Mouse (Mus musculus) heart, postnatal 36 days (tissue): ENCODE data around the gene B430218F22Rik. TPM values are rescaled to one million over a fixed set of nuclear protein-coding genes. Genes with fewer than 3 reads are reported as not detected.
"Not testable (repeated sequence)": the region's sequence is repeated elsewhere in the genome, so short reads cannot be mapped to it uniquely, and the experiment has no call there.

Source experiments
- DNase-seq, 2 experiments: peaks; one replicate each; pipeline ENCODE4 v3.0.0; 2021 to 2022
- intact Hi-C: fragments of 180-260 bp; cut with DNase I; formaldehyde crosslinking; loops from one replicate; pipeline ENCODE4 v1.15.1; 2025
- total RNA-seq, 2 experiments: library from RNA; stranded (reverse); gene quantifications; 2 replicates each; pipeline ENCODE4 v1.2.3; 2021

The B430218F22Rik gene
- total RNA-seq = under 1 TPM in 1 of 2 experiments, not detected in 1; 0.30 TPM

GRCm38 (mm10) chr13:118386511-118387447, at the start of gene B430218F22Rik, which contains the start of gene Mrps30:
B430218F22Rik (plus strand) TSS chr13:118386630.
Mrps30 (minus strand) TSS chr13:118387252.
- DNase-seq = peak; percentile 94 to 97
- intact Hi-C loops = no loop called here

GRCm38 (mm10) chr13:118350257-118350656, 36.2 kb upstream of the B430218F22Rik start:
- intact Hi-C loops = loop anchor here (2.0 to 10.0 kb wide), 2 partner anchors 747 to 1015 kb away; partner anchors contain the start of gene Hcn1
- no peak for DNase-seq

- DNase-seq = no peak
- intact Hi-C loops = loop anchor here (2.0 to 10.0 kb wide), 2 partner anchors 748 to 1016 kb away; partner anchors contain the start of gene Hcn1
Observed at GRCm38 (mm10) chr13:118350870-118351269, 35.6 kb upstream of the B430218F22Rik start.

DNA sequence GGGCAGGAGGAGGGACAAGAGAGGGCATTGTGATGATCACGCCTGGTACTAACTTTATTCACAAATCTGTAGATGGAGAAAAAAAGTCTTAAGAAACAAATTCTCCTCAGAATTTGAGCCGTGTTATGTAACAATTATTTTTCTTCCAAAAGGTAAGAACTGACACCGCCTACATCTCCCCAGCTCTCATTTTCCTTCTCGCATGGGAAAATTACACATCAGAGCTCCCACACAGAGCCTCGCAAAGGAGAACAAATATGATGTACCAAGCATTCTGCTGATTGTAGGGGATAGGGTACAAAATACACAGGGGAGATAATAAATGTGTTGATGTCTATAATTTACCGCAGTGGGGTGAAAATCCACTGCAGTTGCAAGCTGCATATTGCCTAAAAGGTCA, 23.1 kb upstream of the B430218F22Rik start:
- DNase-seq = no peak
- intact Hi-C loops = no loop called here

GRCm38 (mm10) chr13:118365774-118366173, 20.7 kb upstream of the B430218F22Rik start:
- no peak for DNase-seq
- intact Hi-C loops = no loop called here

DNA sequence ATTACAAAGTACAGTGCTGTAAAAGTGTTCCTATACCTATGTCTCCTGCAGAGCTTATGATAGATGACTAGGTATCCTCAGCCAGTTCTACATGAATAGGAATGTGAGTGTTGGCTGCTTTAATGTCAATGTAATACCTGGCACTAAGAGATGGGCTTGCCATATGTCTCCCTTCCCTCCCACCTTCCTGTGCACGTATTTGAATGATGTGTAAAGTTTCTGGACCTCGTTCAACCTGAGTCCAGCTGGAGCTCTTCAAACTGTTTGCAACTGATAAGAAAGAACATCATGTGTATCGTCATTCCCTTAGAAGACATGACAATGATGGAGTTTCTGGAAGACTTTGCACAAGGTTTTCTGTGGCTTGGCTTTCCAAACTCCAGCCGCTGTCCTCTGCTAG, 13.6 kb upstream of the B430218F22Rik start:
- no peak for DNase-seq
- intact Hi-C loops = no loop called here

DNA sequence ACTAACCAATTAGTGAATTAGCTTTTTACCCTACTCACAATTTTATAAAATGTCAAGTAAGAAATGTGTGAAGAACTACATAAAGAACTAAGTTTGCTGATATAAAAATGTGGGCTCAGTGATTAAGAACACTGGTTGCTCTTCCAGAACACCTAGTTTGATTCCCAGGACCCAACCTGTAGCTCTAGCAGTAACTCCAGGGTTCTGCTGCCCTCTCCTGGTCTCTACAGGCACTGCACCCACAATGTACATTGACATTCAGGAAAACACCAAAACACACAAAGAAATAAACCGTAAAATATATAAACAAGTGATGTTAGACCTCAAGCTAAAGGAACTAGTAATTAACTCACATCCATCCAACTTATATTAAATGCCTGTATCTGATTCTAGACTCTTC, 7.3 kb upstream of the B430218F22Rik start:
- intact Hi-C loops = no loop called here
- peak; percentile 24 to 59 for DNase-seq

GRCm38 (mm10) chr13:118380381-118380780, 6.0 kb upstream of the B430218F22Rik start:
- DNase-seq = no peak
- intact Hi-C loops = no loop called here

DNA sequence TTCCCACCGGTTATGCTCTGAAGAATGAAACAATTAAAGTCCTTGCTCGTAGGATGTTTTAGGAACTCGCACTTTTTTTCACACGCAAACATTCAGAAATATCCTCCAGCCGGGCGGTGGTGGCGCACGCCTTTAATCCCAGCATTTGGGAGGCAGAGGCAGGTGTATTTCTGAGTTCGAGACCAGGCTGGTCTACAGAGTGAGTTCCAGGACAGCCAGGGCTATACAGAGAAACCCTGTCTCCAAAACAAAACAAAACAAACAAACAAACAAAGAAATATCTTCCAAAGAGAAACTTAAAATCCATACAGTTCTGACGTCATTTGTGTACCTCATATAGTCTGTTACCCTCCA, 995 bp downstream of the B430218F22Rik start:
- intact Hi-C loops, DNase-seq: not testable (repeated sequence)

GRCm38 (mm10) chr13:118395803-118396202, 9.4 kb downstream of the B430218F22Rik start:
- intact Hi-C loops = no loop called here
- no peak for DNase-seq

GRCm38 (mm10) chr13:118400340-118400739, 13.9 kb downstream of the B430218F22Rik start:
- intact Hi-C loops = loop anchor here (5.0 kb wide), 1 partner anchor 962 kb away; no protein-coding TSS in a partner anchor
- DNase-seq = no peak

- DNase-seq = no peak
- intact Hi-C loops = loop anchor here (5.0 kb wide), 1 partner anchor 959 kb away; no protein-coding TSS in a partner anchor
Observed at GRCm38 (mm10) chr13:118403544-118403943, 17.1 kb downstream of the B430218F22Rik start.

GRCm38 (mm10) chr13:118411297-118411992, 25.0 kb downstream of the B430218F22Rik start:
- intact Hi-C loops = no loop called here

DNA sequence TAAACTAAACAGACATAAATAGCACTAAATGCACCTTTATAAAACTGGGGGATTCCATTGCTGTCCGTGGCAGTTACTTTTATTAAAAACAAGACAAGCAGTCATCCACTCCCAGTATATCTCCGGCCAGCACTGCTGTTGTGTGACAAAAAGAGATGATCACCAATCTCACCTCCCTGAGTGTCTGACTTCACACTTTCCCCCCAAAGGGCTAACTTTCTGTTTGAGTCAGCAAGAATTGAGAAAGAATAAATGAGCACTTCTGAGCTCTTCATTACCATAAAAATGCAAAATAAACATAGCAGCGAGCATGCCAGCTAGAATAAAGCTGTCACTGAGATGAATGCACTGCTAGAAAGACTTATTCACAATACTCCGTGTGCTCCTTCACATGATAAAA, 31.7 kb downstream of the B430218F22Rik start:
- intact Hi-C loops = no loop called here

More at GRCm38 (mm10) chr13:118411297-118411992, 25.0 kb downstream of the B430218F22Rik start:
- DNase-seq = no peak

GRCm38 (mm10) chr13:118420408-118420807, 34.0 kb downstream of the B430218F22Rik start:
- intact Hi-C loops = no loop called here
- DNase-seq = no peak

More for the DNA sequence above, 31.7 kb downstream of the B430218F22Rik start:
- no peak for DNase-seq

GRCm38 (mm10) chr13:118420847-118421246, 34.4 kb downstream of the B430218F22Rik start:
- intact Hi-C loops = no loop called here
- no peak for DNase-seq

Other genes with a start within 250 kb of the B430218F22Rik start
- gene Mrps30, start 622 bp downstream of the B430218F22Rik start, total RNA-seq = 10 to 100 TPM; 26.3 to 27.6 TPM